Mouse (Mus musculus): ENCODE measurements around the gene Rasal3. TPM values are rescaled to one million over a fixed set of nuclear protein-coding genes. Genes with fewer than 3 reads are reported as not detected.
A peak's percentile ranks its signal among the peaks of the same experiment; 100 is the strongest.

The Rasal3 gene
- total and polyA plus RNA-seq, 2 experiments, result 0.83 to 1.6 TPM

GRCm38 (mm10) chr17:32349037-32349732 lies 54.2 kb downstream of the Rasal3 start:
- no peak overlapping the region for H3K27ac ChIP-seq (replicated peaks; ENCODE audit: insufficient read depth, low read depth, low read length)
- DNase-seq (ENCODE audit: extremely low read depth, low read depth, low spot score), result peak; percentile 55
- peak overlapping the region; percentile 67 for H3K9ac ChIP-seq (ENCODE audit: low read depth, low read length)
- no peak for TF ChIP-seq POLR2A (IDR thresholded peaks at IDR 0.05; ENCODE audit: extremely low read depth, insufficient read depth, low read length)
- TF ChIP-seq CTCF (IDR thresholded peaks at IDR 0.05; ENCODE audit: low read depth, low read length), result peak; percentile 82
- H3K36me3 ChIP-seq (ENCODE audit: control insufficient read depth, insufficient read depth, low read length), result peaks cover 7% of the 10 kb centered on the region; the same call in 1 of the 2 replicates
- peaks cover 13% of the 10 kb centered on the region for H3K4me1 ChIP-seq (ENCODE audit: control insufficient read depth, insufficient read depth, low read length)
- peaks cover 16% of the 10 kb centered on the region; the same call in 1 of the 2 replicates for H3K79me2 ChIP-seq (ENCODE audit: control insufficient read depth, insufficient read depth, low read length)
- H3K27me3 ChIP-seq (ENCODE audit: control insufficient read depth, insufficient read depth, low read length), result no peaks in the 10 kb centered on the region
- 3% methylated on average over 4 of the region's 4 CpGs for WGBS
- H3K4me3 ChIP-seq (ENCODE audit: insufficient read depth, low read depth, low read length), result peak overlapping the region; percentile 85

- H3K79me2 ChIP-seq (ENCODE audit: control insufficient read depth, insufficient read depth, low read length), result peaks cover 16% of the 10 kb centered on the region; the same call in 1 of the 2 replicates
- H3K36me3 ChIP-seq (ENCODE audit: control insufficient read depth, insufficient read depth, low read length), result peaks cover 11% of the 10 kb centered on the region
- H3K4me1 ChIP-seq (ENCODE audit: control insufficient read depth, insufficient read depth, low read length), result peaks cover 9% of the 10 kb centered on the region
- H3K4me3 ChIP-seq (ENCODE audit: insufficient read depth, low read depth, low read length), result no peak overlapping the region
- no peak overlapping the region for H3K9ac ChIP-seq (ENCODE audit: low read depth, low read length)
- H3K27ac ChIP-seq (replicated peaks; ENCODE audit: insufficient read depth, low read depth, low read length), result no peak overlapping the region
- no peak for TF ChIP-seq CTCF (IDR thresholded peaks at IDR 0.05; ENCODE audit: low read depth, low read length)
- TF ChIP-seq POLR2A (IDR thresholded peaks at IDR 0.05; ENCODE audit: extremely low read depth, insufficient read depth, low read length), result no peak
- DNase-seq (ENCODE audit: extremely low read depth, low read depth, low spot score), result no peak
- 77% methylated on average over 2 of the region's 2 CpGs for WGBS
- H3K27me3 ChIP-seq (ENCODE audit: control insufficient read depth, insufficient read depth, low read length), result no peaks in the 10 kb centered on the region
Measured at GRCm38 (mm10) chr17:32348406-32348805, 55.0 kb downstream of the Rasal3 start.

GRCm38 (mm10) chr17:32341102-32341501 lies 62.3 kb downstream of the Rasal3 start:
- WGBS, result 98% methylated on average over 1 of the region's 1 CpGs
- Histone ChIP-seq H3K79me2 (ENCODE audit: control insufficient read depth, insufficient read depth, low read length) (peaks cover 13% of the 10 kb centered on the region; the same call in 1 of the 2 replicates), H3K27ac (replicated peaks; ENCODE audit: insufficient read depth, low read depth, low read length) (no peak overlapping the region), H3K27me3 (ENCODE audit: control insufficient read depth, insufficient read depth, low read length) (no peaks in the 10 kb centered on the region), H3K4me3 (ENCODE audit: insufficient read depth, low read depth, low read length) (no peak overlapping the region), H3K4me1 (ENCODE audit: control insufficient read depth, insufficient read depth, low read length) (peaks cover 9% of the 10 kb centered on the region), H3K9ac (ENCODE audit: low read depth, low read length) (no peak overlapping the region), H3K36me3 (ENCODE audit: control insufficient read depth, insufficient read depth, low read length) (peaks cover 36% of the 10 kb centered on the region)
- no peak for DNase-seq (ENCODE audit: extremely low read depth, low read depth, low spot score)
- no peak for TF ChIP-seq CTCF (IDR thresholded peaks at IDR 0.05; ENCODE audit: low read depth, low read length)
- no peak for TF ChIP-seq POLR2A (IDR thresholded peaks at IDR 0.05; ENCODE audit: extremely low read depth, insufficient read depth, low read length)

Other genes starting within 250 kb of the Rasal3 start
- 0.55 and 1.0 TPM in 2 replicates for gene Notch3, start 236.7 kb downstream of the Rasal3 start, total RNA-seq (2014; rRNA removed)
- 1.3 TPM in 2 replicates for gene Notch3, start 236.7 kb downstream of the Rasal3 start, polyA plus RNA-seq (2012; rRNA removed)
- 0.07 and 0.09 TPM in 2 replicates for gene Ephx3, start 214.0 kb downstream of the Rasal3 start, total RNA-seq (2014; rRNA removed)
- gene Ephx3, start 214.0 kb downstream of the Rasal3 start, polyA plus RNA-seq (2012; rRNA removed), result 0.21 and 0.22 TPM in 2 replicates
- 10.5 and 18.6 TPM in 2 replicates for gene Brd4, start 118.9 kb downstream of the Rasal3 start, total RNA-seq (2014; rRNA removed)
- 18.3 and 18.4 TPM in 2 replicates for gene Brd4, start 118.9 kb downstream of the Rasal3 start, polyA plus RNA-seq (2012; rRNA removed)
- gene Akap8, start 82.3 kb downstream of the Rasal3 start, total RNA-seq (2014; rRNA removed), result 30.3 and 31.6 TPM in 2 replicates
- gene Akap8, start 82.3 kb downstream of the Rasal3 start, polyA plus RNA-seq (2012; rRNA removed), result 29.0 and 47.9 TPM in 2 replicates
- 25.2 and 26.7 TPM in 2 replicates for gene Akap8l, start 53.0 kb downstream of the Rasal3 start, total RNA-seq (2014; rRNA removed)
- gene Akap8l, start 53.0 kb downstream of the Rasal3 start, polyA plus RNA-seq (2012; rRNA removed), result 40.5 and 62.0 TPM in 2 replicates
- gene Wiz, start 14.1 kb downstream of the Rasal3 start, total RNA-seq (2014; rRNA removed), result 1.8 and 2.7 TPM in 2 replicates
- gene Wiz, start 14.1 kb downstream of the Rasal3 start, polyA plus RNA-seq (2012; rRNA removed), result 10.4 and 14.0 TPM in 2 replicates
- gene Pglyrp2, start 20.6 kb upstream of the Rasal3 start, total RNA-seq (2014; rRNA removed), result 69.5 and 141 TPM in 2 replicates
- gene Pglyrp2, start 20.6 kb upstream of the Rasal3 start, polyA plus RNA-seq (2012; rRNA removed), result 198 and 251 TPM in 2 replicates
- gene Cyp4f39, start 49.1 kb upstream of the Rasal3 start, total RNA-seq (2014; rRNA removed), result 0.18 and 0.47 TPM in 2 replicates
- 0.49 and 0.67 TPM in 2 replicates for gene Cyp4f39, start 49.1 kb upstream of the Rasal3 start, polyA plus RNA-seq (2012; rRNA removed)
- gene Cyp4f17, start 102.5 kb upstream of the Rasal3 start, total RNA-seq (2014; rRNA removed), result 10.2 and 14.1 TPM in 2 replicates
- 18.7 and 20.1 TPM in 2 replicates for gene Cyp4f17, start 102.5 kb upstream of the Rasal3 start, polyA plus RNA-seq (2012; rRNA removed)
- gene Cyp4f16, start 133.0 kb upstream of the Rasal3 start, total RNA-seq (2014; rRNA removed), result 4.1 and 4.9 TPM in 2 replicates
- 3.4 and 5.1 TPM in 2 replicates for gene Cyp4f16, start 133.0 kb upstream of the Rasal3 start, polyA plus RNA-seq (2012; rRNA removed)
- gene Cyp4f37, start 217.7 kb upstream of the Rasal3 start, total RNA-seq (2014; rRNA removed), result not detected in 2 replicates
- not detected in 2 replicates for gene Cyp4f37, start 217.7 kb upstream of the Rasal3 start, polyA plus RNA-seq (2012; rRNA removed)

All from liver, adult 2 months (tissue).